Mouse (Mus musculus) C2C12 (cell line): ENCODE data around the gene Gm45837. TPM values are rescaled to one million over a fixed set of nuclear protein-coding genes. Genes with fewer than 3 reads are reported as not detected.

ENCODE experiments used
- H3K27me3 ChIP-seq: one replicate; pipeline ENCODE4 v1.6.1; 2011; ENCODE audit not compliant: control insufficient read depth, insufficient read depth, insufficient read length
- H3K36me3 ChIP-seq: one replicate; pipeline ENCODE4 v1.6.1; 2011; ENCODE audit not compliant: control insufficient read depth, insufficient read depth
- H3K4me3 ChIP-seq: one replicate; pipeline ENCODE4 v1.5.1; 2011; ENCODE audit warnings: mild to moderate bottlenecking, control low read depth; ENCODE audit not compliant: poor library complexity, insufficient read depth, severe bottlenecking
- H3K79me2 ChIP-seq: one replicate; pipeline ENCODE4 v1.6.1; 2011; ENCODE audit not compliant: control insufficient read depth, insufficient read depth
- H3K79me3 ChIP-seq: one replicate; pipeline ENCODE4 v1.6.1; 2011; ENCODE audit warnings: low read depth, control low read depth
- H3ac ChIP-seq: one replicate; pipeline ENCODE3; 2011; ENCODE audit warnings: low read depth; ENCODE audit not compliant: control insufficient read depth, insufficient read length
- CEBPB ChIP-seq: IDR thresholded peaks from one replicate; pipeline ENCODE4 v1.6.1; 2011; ENCODE audit warnings: low read depth, mild to moderate bottlenecking, control low read depth, moderate library complexity
- CTCF ChIP-seq: IDR thresholded peaks from one replicate; pipeline ENCODE4 v1.5.1; 2011; ENCODE audit not compliant: control insufficient read depth, insufficient read depth, insufficient read length
- FOSL1 ChIP-seq: IDR thresholded peaks from one replicate; pipeline ENCODE4 v1.8.0; 2011; ENCODE audit warnings: mild to moderate bottlenecking, low read length; ENCODE audit not compliant: poor library complexity, insufficient read depth, severe bottlenecking
- MAX ChIP-seq: IDR thresholded peaks from one replicate; pipeline ENCODE4 v1.6.1; 2011; ENCODE audit warnings: mild to moderate bottlenecking, control low read depth
- MYOD1 ChIP-seq: IDR thresholded peaks from one replicate; pipeline ENCODE4 v1.6.1; 2011; ENCODE audit warnings: low read depth; ENCODE audit not compliant: control insufficient read depth, insufficient read length
- MYOG ChIP-seq: IDR thresholded peaks from one replicate; pipeline ENCODE4 v1.6.1; 2011; ENCODE audit not compliant: control insufficient read depth, insufficient read length; ENCODE audit errors: extremely low read depth
- USF1 ChIP-seq: IDR thresholded peaks from one replicate; pipeline ENCODE4 v1.6.1; 2011; ENCODE audit warnings: low read depth, mild to moderate bottlenecking, control low read depth, moderate library complexity
- polyA plus RNA-seq: library from polyadenylated mRNA; unstranded; fragments of >200 nt; fragmentation: generic; extraction: Trizol; gene quantifications from one replicate; pipeline ENCODE4 v1.2.1, GENCODE M21; 2012; ENCODE audit warnings: missing spikeins

The Gm45837 gene
- polyA plus RNA-seq, 1 experiment = not detected

DNA sequence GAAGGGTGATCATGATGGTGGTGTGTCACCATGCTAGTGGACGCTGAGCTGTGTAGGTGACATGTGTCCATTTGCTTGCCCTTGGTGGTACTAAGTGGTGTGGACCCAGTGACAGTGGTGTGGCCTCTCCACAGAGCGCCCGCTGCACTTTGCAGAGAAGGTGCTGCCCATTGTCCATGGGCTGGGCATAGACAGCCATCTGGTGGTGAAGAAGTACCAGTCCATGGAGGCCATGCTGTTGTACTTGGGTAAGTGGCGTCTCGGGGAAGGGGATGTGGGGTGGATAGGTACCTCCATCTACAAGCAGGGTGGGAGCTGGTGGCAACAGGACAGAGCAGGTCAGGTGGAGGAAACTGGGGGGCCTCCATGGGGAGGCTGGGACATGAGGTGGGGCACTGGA is 6.9 kb upstream of the Gm45837 start:
- H3K4me3 ChIP-seq = no peak overlapping the region
- H3ac ChIP-seq = no peak overlapping the region
- TF ChIP-seq MYOD1 (no peak), USF1 (no peak), CEBPB (no peak), CTCF (no peak), FOSL1 (no peak), MYOG (no peak), MAX (no peak)
- H3K36me3 ChIP-seq = no peaks in the 10 kb centered on the region
- H3K79me3 ChIP-seq = no peaks in the 10 kb centered on the region
- H3K79me2 ChIP-seq = no peaks in the 10 kb centered on the region
- no peaks in the 10 kb centered on the region for H3K27me3 ChIP-seq

DNA sequence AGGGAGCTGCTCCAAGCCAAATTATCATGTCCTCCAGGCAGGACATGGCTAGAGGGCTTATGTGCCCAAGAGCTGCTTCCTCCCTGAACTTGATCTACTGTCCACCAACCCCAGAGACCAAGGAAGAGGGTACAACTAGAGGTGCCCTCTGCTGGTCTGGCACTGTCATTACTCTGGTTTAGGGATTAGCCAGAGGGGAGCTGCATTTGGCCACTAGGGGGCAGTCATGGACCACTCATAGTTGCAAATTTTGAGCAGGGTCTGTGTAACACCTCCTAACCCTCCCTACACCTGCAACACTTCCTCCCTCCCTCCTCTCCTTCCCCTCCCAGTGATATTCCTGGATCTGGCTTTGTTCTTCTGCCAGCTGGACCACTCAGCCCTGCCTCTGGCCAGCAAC is 2.1 kb downstream of the Gm45837 start:
- TF ChIP-seq USF1 = no peak
- TF ChIP-seq CTCF = peak; percentile 96
- no peak for TF ChIP-seq MAX
- H3K79me3 ChIP-seq = no peaks in the 10 kb centered on the region
- H3K27me3 ChIP-seq = no peaks in the 10 kb centered on the region
- H3ac ChIP-seq = no peak overlapping the region
- H3K4me3 ChIP-seq = no peak overlapping the region
- no peaks in the 10 kb centered on the region for H3K36me3 ChIP-seq
- no peaks in the 10 kb centered on the region for H3K79me2 ChIP-seq

DNA sequence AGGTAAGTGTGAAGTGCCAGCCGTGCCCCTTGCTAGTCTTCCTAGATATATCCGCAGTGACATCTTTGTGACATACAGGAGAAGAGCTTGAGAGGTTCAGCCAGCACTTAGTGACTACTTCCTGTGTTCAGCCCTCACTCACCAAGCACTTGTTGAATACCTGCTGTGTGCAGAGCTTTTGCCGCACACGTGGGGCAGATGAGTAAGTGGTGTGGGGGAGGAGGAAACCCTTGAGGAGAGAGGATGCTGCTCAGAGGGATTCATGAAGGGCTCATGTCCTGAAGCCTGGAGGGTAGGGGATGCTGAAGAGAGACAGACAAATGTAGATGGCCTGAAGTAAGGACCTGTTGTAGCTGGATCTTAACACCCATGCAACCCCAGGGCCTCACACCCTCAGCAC is 3.5 kb downstream of the Gm45837 start:
- no peaks in the 10 kb centered on the region for H3K27me3 ChIP-seq
- H3K79me3 ChIP-seq = no peaks in the 10 kb centered on the region
- no peaks in the 10 kb centered on the region for H3K79me2 ChIP-seq
- H3ac ChIP-seq = no peak overlapping the region
- no peak overlapping the region for H3K4me3 ChIP-seq
- TF ChIP-seq FOSL1 (no peak), CTCF (no peak), MAX (no peak), MYOD1 (no peak), CEBPB (no peak), USF1 (no peak), MYOG (no peak)
- no peaks in the 10 kb centered on the region for H3K36me3 ChIP-seq

DNA sequence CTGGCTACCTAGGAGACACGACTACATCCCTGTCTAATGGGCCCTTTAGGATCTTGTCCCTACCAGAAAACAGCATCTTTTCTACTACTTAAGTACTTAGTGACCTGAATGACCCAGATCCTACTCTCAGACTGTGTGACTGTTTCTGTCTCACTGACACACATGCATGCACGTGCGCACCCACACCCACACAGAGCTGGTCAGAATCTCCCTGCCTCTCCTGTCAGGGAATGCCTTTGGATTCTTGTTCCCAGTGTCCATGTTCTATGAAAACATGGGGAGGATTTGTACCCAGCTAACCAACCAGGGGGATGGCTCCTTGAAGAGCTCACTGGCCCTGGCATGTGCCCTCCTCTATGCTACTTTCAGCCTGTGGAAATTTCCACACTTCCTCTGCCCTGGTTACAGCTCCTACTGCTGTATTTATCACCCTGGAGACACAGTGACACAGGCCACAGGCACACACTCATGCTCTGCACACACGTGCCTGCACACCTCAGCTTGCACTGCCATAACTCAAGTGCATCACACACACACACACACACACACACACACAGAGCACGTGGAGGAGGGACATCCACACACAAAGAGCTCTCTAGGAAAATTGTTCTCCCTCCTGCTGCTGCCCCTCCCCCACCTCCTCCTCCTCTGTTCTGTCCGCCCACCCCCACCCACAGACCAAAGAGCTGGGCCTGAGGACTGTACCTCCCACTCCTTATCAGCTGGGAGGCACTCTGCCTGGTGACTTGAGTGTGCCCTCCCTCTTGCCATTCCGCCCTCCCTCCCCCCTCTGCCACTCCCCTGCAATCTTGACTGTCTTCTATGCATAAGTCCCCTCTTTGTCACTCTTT is 4.2 kb downstream of the Gm45837 start:
- H3ac ChIP-seq = peak overlapping the region; percentile 23
- H3K79me3 ChIP-seq = no peaks in the 10 kb centered on the region
- no peaks in the 10 kb centered on the region for H3K36me3 ChIP-seq
- no peaks in the 10 kb centered on the region for H3K79me2 ChIP-seq
- H3K4me3 ChIP-seq = no peak overlapping the region
- TF ChIP-seq MAX (no peak), FOSL1 (no peak), MYOD1 (no peak), MYOG (no peak), USF1 (no peak), CTCF (no peak), CEBPB (no peak)
- no peaks in the 10 kb centered on the region for H3K27me3 ChIP-seq

DNA sequence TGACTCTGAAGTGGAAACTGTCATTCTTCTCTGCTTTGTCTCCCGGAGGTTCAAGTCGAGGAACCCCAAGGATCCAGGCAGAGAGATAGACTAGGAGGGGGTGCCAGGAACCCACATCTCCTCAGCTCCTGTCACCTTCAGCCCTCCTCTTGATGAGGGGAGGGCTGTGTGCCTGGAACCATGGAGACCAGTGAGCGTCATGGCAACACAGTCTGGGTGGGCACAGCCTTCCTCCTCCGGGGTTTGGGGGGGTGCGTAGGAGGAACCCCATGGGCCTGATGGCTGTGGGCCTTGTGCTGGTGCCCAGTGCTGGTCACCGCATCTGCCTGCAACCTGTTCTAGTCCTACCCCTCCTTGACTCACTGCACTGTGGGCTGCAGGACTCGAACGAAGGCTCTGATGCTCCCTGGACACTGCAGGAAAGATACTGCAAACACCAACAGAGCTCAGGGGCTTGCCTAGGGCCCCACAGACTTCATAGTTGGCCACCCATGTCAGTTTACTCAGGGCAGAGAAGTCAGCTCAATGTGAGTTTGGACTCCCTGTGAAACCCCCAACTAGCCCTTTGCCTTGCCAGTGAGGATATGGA is 4.9 kb downstream of the Gm45837 start:
- TF ChIP-seq MAX (no peak), USF1 (no peak), FOSL1 (no peak), MYOD1 (no peak), MYOG (no peak), CEBPB (no peak), CTCF (no peak)
- H3K36me3 ChIP-seq = no peaks in the 10 kb centered on the region

DNA sequence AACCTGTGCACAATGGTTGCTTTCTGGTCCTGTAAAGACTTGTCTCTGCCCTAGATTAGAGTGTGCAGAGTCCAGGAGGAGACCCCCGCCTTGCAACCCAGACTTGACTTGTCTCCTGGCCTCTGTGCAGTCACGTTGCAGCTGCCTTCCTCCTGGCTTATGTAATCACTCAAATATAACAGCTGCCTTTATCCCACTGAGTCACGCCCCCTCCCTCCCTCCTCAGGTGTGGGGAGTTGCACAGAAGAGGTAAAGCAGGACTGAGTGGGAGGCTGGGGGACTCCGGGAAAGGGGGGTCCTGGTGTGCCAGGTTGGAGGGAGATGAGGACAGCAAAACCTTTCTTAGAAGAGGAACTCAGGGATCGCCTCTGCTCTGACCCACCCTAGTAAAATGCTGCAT is 5.7 kb downstream of the Gm45837 start:
- no peaks in the 10 kb centered on the region for H3K36me3 ChIP-seq
- no peak overlapping the region for H3K4me3 ChIP-seq
- no peaks in the 10 kb centered on the region for H3K79me3 ChIP-seq
- no peaks in the 10 kb centered on the region for H3K79me2 ChIP-seq
- no peak overlapping the region for H3ac ChIP-seq
- TF ChIP-seq CEBPB (no peak), MAX (no peak), MYOD1 (no peak), USF1 (no peak), FOSL1 (no peak), MYOG (no peak), CTCF (no peak)
- peaks cover 5% of the 10 kb centered on the region for H3K27me3 ChIP-seq

More for the DNA sequence above, 4.9 kb downstream of the Gm45837 start:
- Histone ChIP-seq H3K79me2 (no peaks in the 10 kb centered on the region), H3ac (no peak overlapping the region), H3K27me3 (no peaks in the 10 kb centered on the region), H3K79me3 (no peaks in the 10 kb centered on the region), H3K4me3 (no peak overlapping the region)
